Mouse (Mus musculus) 3T3-L1 (cell line): ENCODE results near the gene Bri3.
"Not testable (repeated sequence)": the region's sequence is repeated elsewhere in the genome, so short reads cannot be mapped to it uniquely, and the experiment has no call there.

ENCODE experiments used
- DNase-seq: peaks from one replicate; pipeline ENCODE4 v3.0.0-alpha.2; 2015; ENCODE audit warnings: low read depth, low spot score

Gene Bri3

DNA sequence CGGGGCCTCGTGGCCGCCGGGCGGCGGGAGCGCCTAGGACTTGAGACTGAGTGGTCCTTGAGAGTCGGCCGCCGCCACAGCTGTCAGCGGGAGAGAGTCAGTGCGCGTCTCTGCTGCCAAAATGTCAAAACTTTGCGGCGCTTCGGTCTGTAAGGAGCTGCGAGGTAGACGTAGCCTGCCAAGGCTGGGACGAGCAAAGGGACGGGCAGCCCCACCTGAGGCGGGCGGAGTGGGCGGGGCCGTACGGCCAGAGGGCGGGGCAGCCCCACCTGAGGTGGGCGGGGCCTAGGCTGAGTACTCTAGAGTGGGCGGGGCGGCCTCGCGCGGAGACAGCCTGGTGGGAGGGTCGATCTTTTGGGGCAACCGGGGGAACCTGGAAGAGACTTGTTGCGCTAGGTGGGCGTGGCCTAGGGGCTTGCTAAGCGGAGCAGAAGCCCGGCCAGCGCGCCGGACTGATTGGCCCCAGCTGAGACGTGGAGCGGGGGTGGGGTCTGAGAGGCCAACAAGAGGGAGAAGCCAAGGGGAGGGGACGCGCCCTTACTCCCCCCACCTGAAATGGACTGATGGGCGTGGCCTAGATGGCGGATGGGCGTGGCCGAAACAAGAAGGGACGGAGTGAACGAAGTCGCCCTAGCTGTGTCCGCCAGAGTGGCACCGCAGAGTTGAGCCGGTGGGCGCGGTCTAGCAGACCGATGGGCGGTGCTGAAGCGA is 113.8 kb downstream of the Bri3 start, which contains the start of gene Baiap2l1:
Baiap2l1 (minus strand) TSS at position 232 of the 711 bp plus-strand sequence.
- DNase-seq = peak; percentile 92

DNA sequence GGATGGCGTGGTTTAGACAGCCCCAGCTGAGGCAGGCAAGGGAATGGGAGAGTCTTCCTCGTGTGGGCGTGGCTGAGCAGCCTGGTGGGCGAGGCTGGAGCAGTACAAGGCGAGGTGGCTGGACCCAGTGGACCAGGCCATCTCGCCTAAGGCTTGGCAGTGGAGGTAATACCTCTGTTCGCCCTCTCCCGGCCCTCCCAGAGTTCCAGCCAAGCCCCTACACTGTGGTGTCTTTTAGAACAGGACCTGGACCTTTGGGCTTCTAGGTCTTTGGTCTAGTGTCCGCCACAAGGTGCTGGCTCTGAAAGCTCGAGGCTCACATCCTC is 114.3 kb downstream of the Bri3 start:
- no peak for DNase-seq

DNA sequence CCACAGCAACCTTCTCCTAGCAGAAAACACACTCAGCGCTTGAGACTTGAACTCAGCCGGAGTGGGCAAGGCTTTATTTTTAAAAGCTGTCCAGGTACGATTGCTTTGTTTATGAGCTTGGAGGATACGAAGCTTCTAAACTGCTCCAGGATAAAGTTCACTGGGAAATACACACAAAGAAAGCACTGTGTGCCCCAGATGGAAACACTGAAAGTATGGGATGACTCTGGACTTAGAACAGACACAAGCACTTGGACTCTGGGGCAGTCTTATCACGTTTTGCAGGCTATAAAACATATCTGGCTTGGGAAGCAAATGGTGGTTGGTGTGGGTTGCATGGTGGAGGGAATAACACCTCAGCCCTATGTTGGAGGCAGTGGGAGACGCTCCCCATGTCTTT is 115.6 kb downstream of the Bri3 start:
- no peak for DNase-seq

DNA sequence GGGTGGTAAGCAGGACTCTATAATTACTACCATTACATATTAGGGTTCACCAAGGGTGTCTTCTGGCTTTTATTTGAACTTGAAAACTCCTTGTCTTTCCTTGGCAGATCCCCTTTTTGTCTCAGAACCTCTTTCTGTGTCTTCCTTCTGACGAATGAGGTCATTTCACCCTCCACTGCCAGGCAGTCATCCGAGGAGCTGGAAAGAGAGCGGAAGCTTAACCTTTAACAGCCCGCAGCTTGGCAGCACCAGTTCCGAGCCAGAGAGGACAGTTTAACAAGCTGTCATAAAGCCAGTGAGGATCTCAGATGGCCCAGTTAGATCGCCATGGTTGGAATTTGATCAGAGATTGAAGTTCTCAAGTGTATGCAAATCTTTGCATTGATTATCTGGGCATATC is 116.1 kb downstream of the Bri3 start:
- DNase-seq = no peak

DNA sequence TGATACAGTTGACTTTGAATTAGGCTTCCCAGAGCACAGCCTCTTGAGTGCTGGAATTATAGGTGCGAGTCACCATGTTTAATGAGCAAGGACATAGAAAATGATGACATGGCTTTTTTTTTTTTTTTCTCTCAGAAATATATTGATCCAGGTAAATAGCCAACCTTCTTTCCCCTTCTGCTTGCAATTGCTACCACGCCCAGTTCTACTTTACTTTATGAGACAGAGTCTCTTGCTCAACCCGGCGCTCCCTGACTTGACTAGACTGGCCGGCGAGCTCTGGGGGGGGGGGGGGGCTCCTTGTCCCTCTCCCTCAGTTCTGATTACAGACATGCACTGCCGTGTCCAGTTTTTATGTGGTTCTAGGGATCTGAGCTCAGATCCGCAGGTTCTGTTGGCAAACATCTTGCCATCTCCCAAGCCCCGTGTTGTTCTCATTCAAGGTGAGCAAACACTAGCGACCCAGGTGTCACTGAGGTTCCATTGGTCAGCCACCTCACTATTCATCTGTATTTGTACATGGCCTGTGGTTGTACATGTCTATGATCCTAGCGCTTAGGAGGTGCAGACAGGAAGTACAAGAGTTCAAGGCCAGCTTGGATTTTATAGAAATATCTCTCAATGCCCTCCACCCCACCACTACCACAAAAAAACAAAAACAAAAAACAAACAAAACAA is 120.6 kb downstream of the Bri3 start:
- DNase-seq = no peak

DNA sequence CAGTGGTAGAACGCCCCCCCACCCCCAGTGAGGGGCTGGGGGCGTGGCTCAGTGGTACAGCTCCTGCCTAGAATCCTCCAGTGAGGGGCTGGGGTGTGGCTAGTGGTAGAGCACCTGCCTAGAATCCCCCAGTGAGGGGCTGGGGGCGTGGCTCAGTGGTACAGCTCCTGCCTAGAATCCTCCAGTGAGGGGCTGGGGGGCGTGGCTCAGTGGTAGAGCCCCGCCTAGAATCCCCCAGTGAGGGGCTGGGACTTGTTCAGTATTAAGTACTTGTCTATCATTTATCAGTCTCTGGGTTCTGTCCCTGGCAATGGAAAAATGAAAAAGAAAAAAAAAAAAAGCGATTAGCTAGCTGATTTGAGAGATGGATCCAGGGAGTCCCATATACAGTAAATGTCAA is 122.3 kb downstream of the Bri3 start:
- DNase-seq = not testable (repeated sequence)

DNA sequence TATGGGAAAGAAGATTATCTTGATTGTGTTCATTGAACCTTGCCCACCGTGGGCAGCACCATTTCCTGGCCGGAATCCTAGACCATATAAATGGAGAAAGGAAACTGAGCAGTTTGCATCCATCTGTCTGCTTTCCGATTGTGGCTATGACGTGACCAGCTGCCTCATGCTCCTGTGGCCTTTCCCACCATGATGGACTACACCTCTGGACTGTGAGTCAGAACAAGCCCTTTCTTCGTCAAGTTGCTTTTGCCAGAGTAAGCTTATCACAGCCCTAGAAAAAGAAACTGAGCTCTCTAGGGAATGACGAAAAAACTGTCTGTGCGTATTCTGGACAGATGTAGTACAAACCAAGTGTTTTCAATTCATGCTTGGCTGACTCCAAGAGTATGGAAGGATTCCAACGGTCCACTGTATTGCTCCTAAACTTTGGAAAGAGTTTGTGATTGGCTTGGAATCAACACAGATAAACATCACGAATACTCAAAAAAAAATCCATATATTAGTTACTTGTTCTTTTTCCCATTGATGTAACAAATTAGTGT is 124.5 kb downstream of the Bri3 start:
- DNase-seq = peak; percentile 20

DNA sequence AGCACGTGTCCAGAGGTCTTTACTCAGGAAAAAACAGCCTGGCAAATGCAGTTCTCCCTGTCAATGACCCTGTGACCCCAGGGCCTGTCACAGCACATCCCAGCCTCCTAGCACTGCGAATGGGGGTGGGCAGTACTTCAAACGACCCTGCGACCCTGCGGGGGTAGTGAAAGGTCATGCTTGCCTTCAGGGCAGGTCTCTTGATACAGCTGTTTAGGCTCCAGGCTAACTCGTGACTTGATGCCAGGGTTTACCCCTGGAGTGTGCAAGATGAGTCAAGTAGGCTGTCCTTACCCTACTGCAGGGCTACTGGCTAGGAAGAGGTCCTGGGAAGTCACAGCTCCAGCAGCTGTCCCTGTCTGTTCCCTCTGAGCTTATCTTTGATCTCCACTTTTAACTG is 126.7 kb downstream of the Bri3 start:
- DNase-seq = peak; percentile 50

DNA sequence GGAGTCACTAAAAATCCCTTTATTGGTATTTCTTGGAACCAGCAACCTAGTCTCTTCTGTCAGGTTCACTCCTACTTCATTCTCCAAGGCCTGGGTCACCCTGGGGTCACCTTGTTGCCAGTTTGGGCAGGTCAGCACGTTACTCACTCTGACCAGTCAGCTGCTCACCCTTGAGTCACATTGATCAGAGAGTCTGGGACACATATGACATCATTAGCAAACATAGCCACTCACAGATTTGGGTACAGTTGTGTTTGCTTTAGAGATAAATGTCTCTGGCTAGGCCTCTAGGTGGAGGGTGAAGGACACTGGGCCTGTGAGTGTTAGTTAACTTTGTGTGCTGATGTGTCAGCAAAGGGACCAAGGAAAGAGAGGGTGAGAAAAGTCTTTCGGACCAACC is 127.9 kb downstream of the Bri3 start:
- peak; percentile 35 for DNase-seq

DNA sequence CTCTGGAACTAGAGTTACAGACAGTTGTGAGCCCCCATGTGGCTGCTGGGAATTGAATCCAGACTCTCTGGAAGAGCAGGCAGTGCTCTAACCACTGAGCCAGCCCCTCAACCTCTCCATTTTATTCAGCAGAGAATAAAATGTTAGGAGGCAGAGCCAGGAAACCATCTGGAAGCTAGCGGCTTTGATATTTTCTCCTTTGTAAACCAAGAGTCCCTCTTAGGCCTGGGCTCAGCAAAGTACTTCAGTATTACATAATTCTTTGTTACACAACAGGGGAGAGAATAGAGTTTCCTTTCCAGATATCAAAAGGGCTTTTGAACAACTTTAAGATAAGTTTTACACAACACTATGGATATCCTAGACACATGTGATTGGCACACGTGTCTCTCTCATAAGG is 128.6 kb downstream of the Bri3 start:
- DNase-seq = no peak

DNA sequence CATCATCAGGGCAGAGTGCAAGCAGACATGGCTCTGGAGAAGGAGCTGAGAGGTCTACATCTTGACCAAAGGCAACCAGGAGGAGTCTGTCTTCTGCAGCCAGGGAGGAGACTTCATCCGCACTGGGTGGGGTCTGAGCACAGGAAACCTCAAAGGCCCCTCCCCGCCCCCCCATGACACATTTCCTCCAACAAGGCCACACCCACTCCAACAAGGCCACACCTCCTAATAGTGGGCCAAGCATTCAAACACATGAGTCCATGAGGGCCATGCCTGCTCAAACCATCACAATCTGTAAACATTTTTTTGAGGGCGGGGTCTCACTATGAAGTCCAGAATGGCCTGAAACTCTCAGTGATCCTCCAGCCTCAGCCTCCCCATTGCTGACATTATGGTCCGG is 135.2 kb downstream of the Bri3 start:
- DNase-seq = no peak

DNA sequence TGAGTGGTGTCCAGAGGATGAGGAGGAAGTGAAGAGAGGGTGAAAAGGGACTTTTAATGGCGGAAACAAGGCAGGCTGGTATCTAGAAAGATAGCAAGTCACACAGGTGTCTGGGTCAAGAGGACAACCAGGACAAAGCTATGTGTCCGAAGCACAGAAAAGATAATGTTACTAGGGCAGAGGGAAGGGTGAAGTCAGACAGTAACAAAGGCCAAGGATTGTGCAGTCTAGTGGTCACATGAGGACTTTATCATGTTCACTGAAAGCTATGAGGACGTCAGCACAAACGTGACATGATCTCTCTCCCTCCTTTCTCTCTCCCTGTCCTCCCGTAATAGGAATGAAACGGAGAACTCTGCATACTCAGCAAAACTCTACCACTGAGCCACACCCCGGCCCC is 136.5 kb downstream of the Bri3 start:
- DNase-seq = no peak

DNA sequence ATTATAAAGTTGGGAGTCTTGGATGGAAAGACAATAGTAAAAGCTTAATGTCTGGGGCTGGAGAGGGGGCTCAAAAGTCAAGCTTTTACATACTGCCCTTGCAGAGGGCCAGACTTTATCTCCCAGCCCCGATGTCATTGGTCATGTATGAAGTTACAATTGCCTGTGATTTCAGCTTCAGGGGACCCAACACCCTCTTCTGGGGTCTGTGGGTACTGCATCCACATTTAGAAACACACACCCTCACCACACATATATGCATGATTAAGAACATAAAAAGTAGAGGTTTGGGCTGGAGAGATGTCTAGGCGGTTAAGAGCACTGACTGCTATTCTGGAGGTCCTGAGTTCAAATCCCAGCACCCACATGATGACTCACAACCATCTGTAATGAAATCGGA is 137.5 kb downstream of the Bri3 start:
- peak; percentile 10 for DNase-seq

DNA sequence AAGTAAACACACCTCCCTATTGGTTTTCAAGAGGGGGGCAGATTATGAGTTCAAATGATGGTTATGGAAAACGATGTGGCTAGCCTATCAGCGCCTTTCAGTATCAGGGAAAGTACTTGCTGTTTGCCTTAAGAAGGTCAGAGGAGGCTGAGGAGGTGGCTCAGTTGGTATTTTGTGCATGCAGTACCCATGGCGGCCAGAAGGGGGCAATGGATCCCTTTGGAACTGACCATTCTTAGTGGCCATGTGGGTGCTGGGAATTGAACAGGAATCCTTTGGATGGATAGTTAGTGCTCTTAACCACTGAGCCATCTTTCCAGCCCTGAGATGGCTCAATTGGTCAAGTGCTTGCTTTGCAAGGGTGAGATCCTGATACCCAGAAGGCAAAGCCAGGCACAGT is 139.7 kb downstream of the Bri3 start:
- DNase-seq = no peak

DNA sequence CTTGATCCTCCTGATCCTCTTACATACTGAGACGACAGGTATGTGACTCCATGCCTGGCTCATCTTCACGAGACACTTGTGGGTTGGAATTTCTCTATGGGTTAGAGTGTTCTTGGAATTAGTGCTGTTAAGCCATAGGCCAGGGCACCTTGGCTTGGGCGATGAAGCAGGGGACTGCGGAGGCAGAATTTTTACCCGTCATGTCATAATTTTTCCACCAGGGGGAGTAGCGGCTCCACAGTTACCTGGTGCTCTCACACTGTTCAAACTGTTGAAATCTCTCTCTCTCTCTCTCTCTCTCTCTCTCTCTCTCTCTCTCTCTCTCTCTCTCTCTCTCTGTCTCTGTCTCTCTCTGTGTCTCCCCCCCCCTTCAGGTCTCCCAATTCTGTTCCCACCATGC is 143.6 kb downstream of the Bri3 start:
- peak; percentile 68 for DNase-seq

DNA sequence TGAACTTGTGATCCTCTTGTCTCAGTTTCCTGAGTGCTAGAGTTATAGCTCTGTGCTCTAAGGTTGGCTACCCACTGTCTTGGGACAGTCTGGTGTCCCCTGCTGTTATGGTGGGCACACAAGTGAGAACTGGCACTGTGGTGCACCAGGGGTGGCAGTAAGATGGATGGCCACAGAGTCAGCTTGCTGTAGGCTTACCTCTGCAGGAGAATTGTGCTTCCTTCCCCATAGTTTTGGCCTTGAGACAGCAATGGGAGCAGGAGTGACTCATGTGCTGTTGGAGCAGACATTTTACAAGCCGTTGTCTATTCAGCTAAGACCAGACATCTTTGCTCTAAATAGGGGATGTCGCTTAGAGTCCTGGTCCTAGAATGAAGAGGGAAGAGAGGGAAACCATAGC is 149.9 kb downstream of the Bri3 start:
- no peak for DNase-seq

DNA sequence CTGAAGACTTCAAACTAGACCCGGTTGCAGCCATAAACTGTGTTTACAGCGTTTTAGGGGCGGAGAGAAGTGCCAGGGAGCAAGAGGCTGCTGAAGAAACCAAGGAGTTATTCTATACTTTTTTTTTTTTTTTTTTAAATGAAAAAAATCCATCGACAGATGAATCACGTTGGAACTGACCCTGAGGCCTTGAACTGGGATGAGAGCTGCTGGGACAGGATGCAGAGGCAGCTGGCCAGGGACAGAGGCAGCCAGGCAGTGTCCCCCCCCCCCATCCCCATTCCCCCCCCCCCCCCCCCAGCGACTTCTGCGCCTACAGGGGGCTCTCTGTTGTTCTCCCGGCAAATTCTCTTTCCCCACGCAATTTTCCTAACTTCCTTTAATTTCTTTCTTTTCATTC is 153.3 kb downstream of the Bri3 start:
- DNase-seq = peak; percentile 14

DNA sequence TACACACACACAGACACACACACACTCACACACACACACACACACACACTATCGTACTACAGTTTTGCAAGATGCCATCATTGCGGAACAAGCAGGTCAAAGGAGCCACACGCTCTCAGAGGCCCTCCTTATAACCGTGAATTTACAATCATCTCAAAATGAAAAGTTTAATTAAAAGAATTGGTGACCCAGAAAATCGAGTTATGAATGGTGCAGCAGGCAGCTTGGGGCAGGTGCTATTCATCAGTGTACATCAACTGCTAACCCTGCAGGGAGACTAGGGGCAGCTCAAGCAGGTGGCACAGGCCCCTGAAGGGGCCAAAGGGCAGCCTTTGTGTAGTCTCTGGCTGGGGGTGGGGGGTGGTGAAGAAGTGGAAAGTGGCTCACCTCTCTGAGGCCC is 156.6 kb downstream of the Bri3 start:
- DNase-seq = no peak

DNA sequence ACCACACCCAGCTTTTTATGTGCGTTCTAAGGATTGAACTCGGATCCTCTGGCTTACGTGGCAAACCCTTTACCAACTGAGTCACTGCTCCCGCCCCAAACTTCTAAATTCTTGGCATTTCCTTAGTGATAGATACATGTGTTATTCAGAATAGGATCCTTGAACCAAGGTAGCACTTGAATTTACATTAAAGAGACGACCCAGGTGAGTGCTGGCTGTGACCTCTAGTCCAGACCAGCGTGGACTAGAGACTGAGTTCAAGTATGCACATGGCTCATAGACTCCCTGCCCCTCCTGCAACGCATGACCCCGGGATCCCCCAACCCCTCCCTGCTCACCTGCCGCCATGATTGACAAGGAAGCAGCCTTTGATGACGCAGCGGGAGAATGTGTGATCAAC is 162.0 kb downstream of the Bri3 start:
- no peak for DNase-seq

DNA sequence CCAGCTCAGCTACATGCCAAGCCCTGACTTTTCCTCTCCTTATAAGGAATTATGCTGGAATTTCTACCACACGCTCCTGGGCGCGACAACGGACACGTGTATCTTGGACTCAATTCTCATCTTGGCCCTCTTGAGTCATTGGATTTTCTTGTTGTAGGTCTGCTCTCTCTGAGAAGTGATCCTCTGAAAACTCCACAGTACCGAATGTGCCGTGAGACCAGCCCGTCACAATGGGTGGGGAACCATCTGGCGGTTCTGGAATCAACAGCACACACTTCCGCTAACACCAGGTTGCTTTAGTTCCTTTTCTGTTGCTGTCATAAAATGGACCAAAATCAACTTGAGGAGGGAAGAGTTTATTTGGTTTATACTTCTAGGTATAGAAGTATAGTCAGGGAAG is 166.4 kb downstream of the Bri3 start:
- DNase-seq = no peak

DNA sequence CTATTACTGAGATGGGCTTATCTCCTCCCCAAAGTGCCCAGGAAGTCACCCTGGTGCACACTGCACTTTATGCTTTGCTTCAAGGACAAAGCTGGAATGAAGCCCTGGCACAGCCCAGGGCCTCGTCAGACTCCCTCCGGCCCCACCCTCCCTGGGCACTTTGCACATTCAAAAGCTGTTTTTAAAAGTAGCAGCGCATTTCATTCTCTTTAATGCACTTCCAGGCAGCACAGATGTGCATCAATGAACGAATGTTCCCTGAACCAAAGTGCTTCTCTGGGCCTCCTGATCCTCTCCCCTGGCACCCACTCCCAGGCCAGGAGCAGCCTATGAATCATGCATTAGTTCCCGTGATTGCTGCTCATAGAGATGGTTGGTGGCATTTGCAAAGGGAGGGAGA is 167.5 kb downstream of the Bri3 start:
- DNase-seq = no peak

DNA sequence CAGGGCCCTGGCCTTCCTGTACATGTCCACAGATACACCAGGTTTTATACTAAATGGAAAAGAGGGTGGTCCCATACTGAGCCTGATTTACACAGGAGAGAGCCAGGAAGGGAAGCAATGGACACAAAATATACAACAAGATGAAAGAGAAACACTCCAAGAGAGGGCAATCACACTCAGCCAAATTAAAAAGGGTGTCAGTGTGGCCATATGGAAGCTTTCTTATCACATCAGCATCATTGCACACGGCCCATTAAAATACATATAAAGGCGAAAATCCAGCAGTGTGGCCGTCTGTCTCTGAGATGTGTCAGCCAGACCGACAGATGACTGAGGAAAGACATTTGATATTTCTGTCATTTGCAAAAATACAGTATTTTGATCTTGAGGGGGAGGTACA is 168.5 kb downstream of the Bri3 start:
- no peak for DNase-seq

DNA sequence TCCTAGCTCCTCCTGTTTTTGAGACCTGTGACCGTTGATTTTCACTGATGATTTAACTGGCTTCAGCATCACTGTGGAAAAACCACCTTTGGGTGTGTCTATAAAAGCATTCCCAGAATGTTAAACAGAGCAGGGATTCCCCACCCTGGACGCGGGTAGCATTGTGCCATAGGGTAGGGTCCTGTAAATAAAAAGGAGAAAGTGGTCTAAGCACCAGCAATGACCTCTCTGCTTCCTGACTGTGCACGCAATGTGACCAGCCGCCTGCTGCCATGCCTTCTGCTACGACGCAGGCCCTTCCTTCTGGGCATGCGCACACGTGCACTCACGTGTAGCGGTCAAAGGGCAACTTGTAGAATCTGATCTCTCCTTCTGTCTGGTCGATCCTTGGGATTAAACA is 174.2 kb downstream of the Bri3 start:
- DNase-seq = no peak
